Comparison of ENCODE assay signal across 8 mouse cellular contexts in genomic region chr12:15815576-15816253, GRCm38 (mm10). TPM values are rescaled to one million over a fixed set of nuclear protein-coding genes. Genes with fewer than 3 reads are reported as not detected.
A peak's percentile ranks its signal among the peaks of the same experiment; 100 is the strongest.
DNase-seq lines count a peak whose midpoint lies in the region; ATAC-seq and TF ChIP-seq lines count a peak whose summit lies in the region.

No protein-coding gene starts in this region.

- peak overlapping the region; percentile 99 for H3K9ac ChIP-seq in forebrain, embryonic 14.5 days (ENCODE audit: low read length)
- H3K9ac ChIP-seq in lung, embryonic 15.5 days, result peak overlapping the region; percentile 80

- intact Hi-C loops in heart, postnatal 10 days (cut with DNase I), result loop anchor here (1.0 to 5.0 kb wide), 10 partner anchors 35 to 718 kb away; no protein-coding TSS in a partner anchor

- H3K4me3 ChIP-seq in forebrain, embryonic 14.5 days (ENCODE audit: low read depth, low read length), result peak overlapping the region; percentile 91
- H3K4me3 ChIP-seq in lung, embryonic 15.5 days, result peak overlapping the region; percentile 69
- peak overlapping the region; percentile 76 for H3K4me3 ChIP-seq in olfactory bulb, adult 2 months (ENCODE audit: insufficient read depth, low read depth, low read length)

- H3K36me3 ChIP-seq in forebrain, embryonic 14.5 days (ENCODE audit: control insufficient read depth, insufficient read depth, low read length), result no peaks in the 10 kb centered on the region
- no peaks in the 10 kb centered on the region for H3K36me3 ChIP-seq in lung, embryonic 15.5 days

- H3K27me3 ChIP-seq in forebrain, embryonic 14.5 days (replicated peaks; ENCODE audit: control insufficient read depth, insufficient read depth, low read length), result no peaks in the 10 kb centered on the region
- H3K27me3 ChIP-seq in lung, embryonic 15.5 days, result no peaks in the 10 kb centered on the region

- H3K27ac ChIP-seq in forebrain, embryonic 14.5 days (ENCODE audit: low read depth, low read length), result peak overlapping the region; percentile 96
- peak overlapping the region; percentile 87 for H3K27ac ChIP-seq in lung, embryonic 15.5 days
- peak overlapping the region; percentile 77 for H3K27ac ChIP-seq in olfactory bulb, adult 2 months (ENCODE audit: insufficient read depth, low read depth, low read length)

- no peaks in the 10 kb centered on the region for H3K9me3 ChIP-seq in forebrain, embryonic 14.5 days (replicated peaks; ENCODE audit: control insufficient read depth, low read length)
- H3K9me3 ChIP-seq in lung, embryonic 15.5 days, result no peaks in the 10 kb centered on the region

- 1% methylated on average over 49 of the region's 49 CpGs for WGBS in forebrain, embryonic 14.5 days
- under 1% methylated on average over 49 of the region's 49 CpGs for WGBS in lung, embryonic 15.5 days
- WGBS in olfactory bulb, adult 2 months, result under 1% methylated on average over 49 of the region's 49 CpGs

- ATAC-seq in forebrain, embryonic 14.5 days, result peak; percentile 49
- ATAC-seq in lung, embryonic 15.5 days (ENCODE audit: borderline replicate concordance, extremely low read depth, low FRiP score, low TSS enrichment), result peak; percentile 33; the same call in 1 of the 2 replicates

- DNase-seq in CD4-positive, CD25-positive, alpha-beta regulatory T cell, adult 2 months (ENCODE audit: low read depth, low spot score), result peak; percentile 87
- peak; percentile 75 for DNase-seq in adrenal gland, postnatal 14 days
- DNase-seq in forebrain, embryonic 14.5 days (ENCODE audit: low spot score), result peak; percentile 93
- peak; percentile 83 to 84 for DNase-seq in heart, postnatal 10 days
- peak; percentile 66 to 81 for DNase-seq in kidney, postnatal 25 days
- DNase-seq in testis, postnatal 14 days (ENCODE audit: low spot score), result peak; percentile 47

- peaks cover 17% of the 10 kb centered on the region for H3K4me1 ChIP-seq in forebrain, embryonic 14.5 days (ENCODE audit: control insufficient read depth, insufficient read depth, low read length)
- peaks cover 29% of the 10 kb centered on the region for H3K4me1 ChIP-seq in lung, embryonic 15.5 days
- peaks cover 11% of the 10 kb centered on the region for H3K4me1 ChIP-seq in olfactory bulb, adult 2 months (ENCODE audit: control insufficient read depth, insufficient read depth, low read length)

- H3K4me2 ChIP-seq in forebrain, embryonic 14.5 days (ENCODE audit: low read length), result peak overlapping the region; percentile 57
- peak overlapping the region; percentile 95 for H3K4me2 ChIP-seq in lung, embryonic 15.5 days

- TF ChIP-seq CTCF in olfactory bulb, adult 2 months (IDR thresholded peaks at IDR 0.05; ENCODE audit: insufficient read depth, low read depth, low read length), result 0 out of 2 replicates have a peak, but pooled peaks have one; percentile 14

- peak; percentile 16; the same call in 1 of the 2 replicates for TF ChIP-seq POLR2A in olfactory bulb, adult 2 months (IDR thresholded peaks at IDR 0.05; ENCODE audit: insufficient read depth, low read depth, low read length)

RNA-seq across cellular contexts. Expression of gene Trib2, which starts 1.0 kb away (rescaled TPM):
- 16.7 and 24.4 TPM in 2 replicates for total RNA-seq in adrenal gland, postnatal 14 days (2021)
- 87.4 and 100 TPM in 2 replicates for polyA plus RNA-seq in forebrain, embryonic 14.5 days (2014; fragmentation: Nextera tagmentation; extraction: Ambion mirVana)
- 10 to 100 TPM; 60.4 to 86.6 TPM for total RNA-seq in heart, postnatal 10 days (2021)
- polyA plus RNA-seq in lung, embryonic 15.5 days (2015; fragmentation: Nextera tagmentation; extraction: Ambion mirVana), result 24.1 and 24.8 TPM in 2 replicates
- polyA plus RNA-seq in olfactory bulb, adult 2 months (2012; ENCODE audit: insufficient read depth, insufficient read length, low replicate concordance, missing spikeins), result not detected in 2 replicates

Comparison
In these comparisons a context has a peak if more than half of its experiments do, and no peak if none do; other contexts are left out.
1. Peak in every context shown above with its lines: DNase-seq, ATAC-seq, H3K4me3 ChIP-seq and H3K27ac ChIP-seq.